Mouse (Mus musculus): ENCODE data around the gene Rps18.

Rps18 gene

GRCm38 (mm10) chr17:33925406-33926116 is 30.2 kb downstream of the Rps18 start:
- in situ Hi-C loops (cut with MboI, MseI), result no loop called here

DNA sequence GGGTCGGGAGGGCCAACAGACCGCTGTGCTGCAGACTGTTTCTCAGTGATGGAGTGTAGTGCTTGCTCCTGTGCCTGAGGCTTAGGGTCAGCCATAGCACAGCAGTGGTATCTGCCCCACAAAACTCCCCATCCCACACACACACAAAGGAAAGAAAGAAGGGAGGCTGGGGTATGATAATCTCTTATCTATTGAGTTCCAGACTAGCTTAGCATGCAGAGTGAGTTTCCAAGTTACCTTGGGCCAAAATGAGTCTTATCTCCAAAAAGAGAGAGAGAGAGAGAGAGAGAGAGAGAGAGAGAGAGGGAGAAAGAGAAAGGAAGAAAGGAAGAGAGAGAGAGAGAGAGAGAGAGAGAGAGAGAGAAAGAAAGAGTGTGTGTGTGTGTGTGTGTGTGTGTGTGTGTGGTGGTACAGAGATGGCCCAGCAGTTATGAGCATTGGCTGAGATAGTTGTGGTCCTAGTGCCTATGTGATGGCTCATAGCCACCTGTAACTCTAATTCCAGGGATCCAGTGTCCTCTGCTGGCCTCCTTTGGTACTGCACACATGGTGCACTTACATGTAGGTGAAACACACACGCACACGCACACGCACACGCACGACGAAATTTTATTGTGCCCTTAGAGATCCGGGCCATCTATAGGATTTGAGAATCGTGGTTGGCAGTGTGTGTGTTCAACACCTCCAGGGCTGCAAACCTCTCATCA is 31.1 kb downstream of the Rps18 start:
- in situ Hi-C loops (cut with MboI, MseI), result loop anchor here (25.0 kb wide), 1 partner anchor 688 kb away; the partner anchor contains the start of genes Agpat1, Egfl8 and Rnf5

DNA sequence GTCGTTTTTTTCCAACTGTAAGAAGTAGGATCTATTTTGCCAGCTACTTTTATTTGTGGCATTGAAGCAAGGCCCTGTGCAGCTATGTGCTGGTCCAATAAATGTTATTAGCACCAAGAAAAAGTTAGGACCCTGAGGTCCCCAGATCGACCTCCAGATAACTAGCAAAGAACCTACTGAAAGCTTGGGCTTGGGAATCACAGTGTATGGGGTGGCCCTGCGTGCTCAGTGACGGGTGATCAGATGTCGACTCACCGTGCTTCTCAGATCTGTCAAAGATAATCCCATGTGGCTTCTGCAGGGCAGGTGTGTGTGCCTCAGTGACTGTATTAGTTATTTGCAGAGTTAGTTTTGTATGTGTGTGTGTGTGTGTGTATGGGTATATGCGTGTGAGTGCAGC is 34.4 kb downstream of the Rps18 start:
- in situ Hi-C loops (cut with MboI, MseI), result loop anchor here (25.0 kb wide), 1 partner anchor 691 kb away; the partner anchor contains the start of genes Agpat1, Egfl8 and Rnf5

GRCm38 (mm10) chr17:33920282-33921097 is 35.3 kb downstream of the Rps18 start:
- in situ Hi-C loops (cut with MboI, MseI), result loop anchor here (25.0 kb wide), 1 partner anchor 692 kb away; the partner anchor contains the start of genes Agpat1, Egfl8 and Rnf5

DNA sequence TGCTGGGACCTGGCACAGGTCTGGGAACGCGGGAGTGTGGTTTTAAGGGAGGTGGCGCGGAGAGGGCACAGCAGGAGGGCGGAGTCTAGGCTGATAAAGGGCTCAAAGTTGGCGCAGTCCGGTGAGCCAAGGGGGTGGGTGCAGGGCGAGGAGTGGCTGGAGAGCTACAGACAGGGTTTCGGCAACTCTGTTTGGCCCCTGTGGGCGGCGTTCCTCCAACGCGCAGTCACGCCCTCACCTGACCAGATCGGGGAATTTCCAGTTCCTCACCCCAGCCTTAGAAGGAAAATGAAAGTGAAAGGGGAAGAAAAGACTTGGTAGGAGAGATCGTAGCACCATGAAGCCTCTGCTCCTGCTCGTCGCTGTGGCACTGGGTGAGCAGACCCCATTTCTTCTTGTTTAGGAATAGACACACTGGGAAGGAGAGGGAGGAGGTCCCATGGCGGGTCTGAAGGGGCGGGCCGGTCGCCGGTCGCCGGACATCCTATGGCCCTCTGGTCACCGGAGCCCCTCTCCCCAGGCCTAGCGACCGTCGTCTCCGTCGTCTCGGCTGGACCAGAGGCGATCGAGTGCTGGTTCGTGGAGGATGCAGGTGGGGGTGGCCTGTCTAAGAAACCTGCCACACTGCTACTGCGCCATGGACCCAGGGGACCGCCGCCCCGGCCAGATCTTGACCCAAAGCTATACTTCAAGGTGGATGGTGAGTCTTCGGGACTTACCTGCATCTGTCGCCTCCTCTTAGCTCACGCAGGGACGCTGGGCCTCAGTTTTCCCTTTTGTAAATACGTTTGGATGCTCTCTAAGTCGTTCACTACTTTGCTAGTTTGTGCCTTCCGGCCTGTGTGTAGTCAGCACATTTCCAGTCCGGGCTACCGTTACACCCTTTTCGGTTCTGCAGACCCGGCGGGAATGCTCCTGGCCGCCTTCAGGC is 36.2 kb downstream of the Rps18 start:
- in situ Hi-C loops (cut with MboI, MseI), result loop anchor here (25.0 kb wide), 1 partner anchor 693 kb away; the partner anchor contains the start of genes Agpat1, Egfl8 and Rnf5

GRCm38 (mm10) chr17:33918293-33919203 is 37.3 kb downstream of the Rps18 start:
- in situ Hi-C loops (cut with MboI, MseI), result loop anchor here (25.0 kb wide), 1 partner anchor 694 kb away; the partner anchor contains the start of genes Agpat1, Egfl8 and Rnf5

GRCm38 (mm10) chr17:33917656-33918292 is 38.0 kb downstream of the Rps18 start:
- in situ Hi-C loops (cut with MboI, MseI), result loop anchor here (25.0 kb wide), 1 partner anchor 695 kb away; the partner anchor contains the start of genes Agpat1, Egfl8 and Rnf5

- in situ Hi-C loops (cut with MboI, MseI), result loop anchor here (25.0 kb wide), 1 partner anchor 695 kb away; the partner anchor contains the start of genes Agpat1, Egfl8 and Rnf5
These were observed 38.8 kb downstream of the Rps18 start for GRCm38 (mm10) chr17:33916847-33917655.

DNA sequence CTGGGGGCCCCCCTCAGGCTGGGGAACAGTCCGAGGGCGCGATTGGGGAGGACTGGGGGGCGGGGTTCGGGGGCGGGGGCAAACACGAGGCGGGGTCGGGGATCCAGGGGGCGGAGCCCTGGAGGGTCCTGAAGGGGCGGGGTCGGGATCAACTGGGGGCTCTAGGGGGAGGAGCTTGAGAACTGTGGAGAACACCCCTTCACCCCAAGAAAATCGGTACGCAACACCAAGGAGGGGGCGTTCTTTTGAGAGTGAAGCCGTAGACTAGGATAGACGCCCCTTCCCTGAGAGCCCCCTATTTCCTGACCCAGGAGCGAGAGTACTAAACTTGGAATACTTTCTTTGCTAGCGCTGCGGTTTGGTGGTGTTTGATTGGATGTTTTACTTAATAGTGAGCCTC is 39.5 kb downstream of the Rps18 start:
- in situ Hi-C loops (cut with MboI, MseI), result loop anchor here (25.0 kb wide), 1 partner anchor 696 kb away; the partner anchor contains the start of genes Agpat1, Egfl8 and Rnf5

- in situ Hi-C loops (cut with MboI, MseI), result loop anchor here (25.0 kb wide), 1 partner anchor 697 kb away; the partner anchor contains the start of genes Agpat1, Egfl8 and Rnf5
These were observed 40.0 kb downstream of the Rps18 start, which contains the start of the genes Tapbp and Zbtb22 for GRCm38 (mm10) chr17:33915671-33916250. TSS of gene Tapbp (plus strand) at chr17:33915899. TSS of gene Zbtb22 (plus strand) at chr17:33915904.

DNA sequence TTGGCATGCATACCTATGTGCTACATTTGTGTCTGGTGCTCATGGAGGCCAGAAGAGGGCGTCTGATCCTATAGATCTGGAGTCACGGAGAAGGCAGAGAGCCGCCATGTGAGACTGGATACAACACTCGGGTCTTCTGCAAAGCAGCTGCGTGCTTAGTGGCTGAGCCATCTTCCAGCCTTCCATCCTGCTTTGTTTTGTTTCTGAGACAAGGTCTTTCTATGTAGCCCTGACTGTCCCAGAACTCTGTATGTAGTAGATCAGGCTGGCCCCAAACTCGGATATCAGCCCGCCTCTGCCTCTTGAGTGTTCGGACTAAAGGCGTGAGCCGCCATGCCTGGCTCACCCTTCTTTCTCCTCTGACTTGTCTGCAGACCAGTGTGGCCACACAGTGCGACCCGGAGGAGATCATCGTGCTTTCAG is 40.8 kb downstream of the Rps18 start:
- in situ Hi-C loops (cut with MboI, MseI), result loop anchor here (25.0 kb wide), 1 partner anchor 697 kb away; the partner anchor contains the start of genes Agpat1, Egfl8 and Rnf5

DNA sequence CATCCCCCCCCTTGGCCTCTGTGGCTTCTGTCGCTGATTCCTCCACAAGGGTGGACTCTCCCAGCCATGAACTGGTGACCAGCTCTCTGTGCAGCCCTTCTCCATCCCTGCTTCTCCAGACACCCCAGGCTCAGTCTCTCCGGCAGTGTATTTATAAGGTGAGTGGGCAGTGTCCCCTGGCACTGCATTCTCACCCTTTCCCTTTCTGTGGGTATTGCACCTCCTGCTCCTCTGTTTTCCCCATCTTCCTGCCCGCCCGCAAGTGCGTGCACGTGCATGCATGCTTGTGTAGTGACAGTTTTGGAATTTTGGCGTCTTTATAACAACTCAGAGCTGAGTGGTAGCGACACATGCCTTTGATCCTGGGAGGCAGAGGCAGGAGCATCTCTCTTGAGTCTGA is 41.9 kb downstream of the Rps18 start:
- in situ Hi-C loops (cut with MboI, MseI), result loop anchor here (25.0 kb wide), 1 partner anchor 698 kb away; the partner anchor contains the start of genes Agpat1, Egfl8 and Rnf5

GRCm38 (mm10) chr17:33913264-33913663 is 42.5 kb downstream of the Rps18 start:
- in situ Hi-C loops (cut with MboI, MseI), result loop anchor here (25.0 kb wide), 1 partner anchor 699 kb away; the partner anchor contains the start of genes Agpat1, Egfl8 and Rnf5

DNA sequence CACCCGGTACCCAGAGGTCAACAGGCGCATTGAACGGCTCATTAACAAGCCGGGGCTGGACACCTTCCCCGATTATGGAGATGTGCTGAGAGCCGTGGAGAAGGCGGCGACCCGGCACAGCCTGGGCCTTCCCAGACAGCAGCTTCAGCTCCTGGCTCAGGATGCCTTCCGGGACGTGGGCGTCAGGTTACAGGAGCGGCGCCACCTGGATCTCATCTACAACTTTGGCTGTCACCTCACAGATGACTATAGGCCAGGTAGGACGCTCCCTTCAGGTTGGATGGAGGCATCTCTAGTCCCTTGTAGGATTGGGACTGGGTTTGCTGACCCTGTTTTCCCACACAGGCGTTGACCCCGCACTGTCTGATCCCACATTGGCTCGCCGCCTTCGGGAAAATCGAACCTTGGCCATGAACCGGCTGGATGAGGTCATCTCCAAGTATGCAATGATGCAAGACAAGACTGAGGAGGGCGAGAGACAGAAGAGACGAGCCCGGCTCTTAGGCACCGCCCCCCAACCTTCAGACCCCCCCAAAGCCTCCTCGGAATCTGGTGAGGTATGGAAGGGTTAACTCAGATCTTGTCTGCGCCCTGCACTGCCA is 43.9 kb downstream of the Rps18 start:
- in situ Hi-C loops (cut with MboI, MseI), result loop anchor here (25.0 kb wide), 1 partner anchor 700 kb away; the partner anchor contains the start of genes Agpat1, Egfl8 and Rnf5

GRCm38 (mm10) chr17:33911052-33911812 is 44.6 kb downstream of the Rps18 start:
- in situ Hi-C loops (cut with MboI, MseI), result loop anchor here (25.0 kb wide), 1 partner anchor 701 kb away; the partner anchor contains the start of genes Agpat1, Egfl8 and Rnf5
